Mouse (Mus musculus) lung, adult 2 months (tissue): Measurements from ENCODE around the gene Tdp1.

Experiments used
- CTCF ChIP-seq: fragments of 200-500 bp; IDR thresholded peaks from 2 replicates; pipeline ENCODE4 v1.5.1; 2011; ENCODE audit warnings: mild to moderate bottlenecking, low read length, control low read depth; ENCODE audit not compliant: insufficient read depth
- POLR2A ChIP-seq: fragments of 200-500 bp; IDR thresholded peaks from 2 replicates; pipeline ENCODE4 v1.6.1; 2011; ENCODE audit warnings: low read depth, mild to moderate bottlenecking, control low read depth, low read length, borderline replicate concordance; ENCODE audit errors: extremely low read depth

- TF ChIP-seq POLR2A (no peak), CTCF (no peak)
Measured at GRCm38 (mm10) chr12:99860981-99861380, 23.3 kb upstream of the Tdp1 start.
